Mouse (Mus musculus): ENCODE data around the gene Pik3r2. TPM values are rescaled to one million over a fixed set of nuclear protein-coding genes. Genes with fewer than 3 reads are reported as not detected.

Gene Pik3r2
- polyA plus RNA-seq, 1 experiment from 2014 or later = 49.1 TPM

DNA sequence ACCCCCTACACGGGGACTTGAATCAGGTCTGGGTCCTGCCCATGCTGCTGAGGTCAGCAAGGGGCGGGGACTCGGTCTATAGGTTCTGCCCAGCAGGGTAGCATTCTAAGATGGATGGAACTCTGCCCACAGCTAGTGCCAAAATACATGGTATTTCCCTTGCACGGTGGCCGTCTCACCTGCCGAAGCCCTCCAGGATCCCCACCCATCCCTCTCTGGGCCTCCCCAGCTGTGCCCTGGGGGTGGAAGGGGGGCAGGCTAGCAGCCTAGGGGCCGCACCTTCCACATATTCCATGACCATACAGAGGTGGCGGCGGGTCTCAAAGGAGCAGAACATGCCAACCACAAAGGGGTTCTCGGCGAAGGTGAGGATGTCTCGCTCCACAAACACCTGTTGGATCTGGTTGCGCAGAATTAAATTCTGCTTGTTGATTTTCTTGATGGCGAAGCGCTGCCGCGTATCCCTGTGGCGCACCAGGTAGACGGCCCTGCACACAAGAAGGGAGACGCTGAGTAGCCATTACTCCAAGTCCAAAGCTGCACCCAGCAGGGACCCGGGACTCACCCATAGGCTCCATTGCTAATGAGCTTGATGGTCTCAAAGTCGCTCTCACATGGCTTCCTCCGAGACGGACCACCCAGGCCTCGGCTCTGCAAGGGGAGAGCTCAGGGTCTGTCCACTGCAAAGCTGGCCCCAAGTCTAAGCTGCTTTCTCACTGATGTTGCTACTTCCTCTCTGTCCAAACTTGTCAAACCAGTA, 10.0 kb upstream of the Pik3r2 start:
- Histone ChIP-seq H3K9me3 (ENCODE audit: control insufficient read depth, low read length) (no peaks in the 10 kb centered on the region), H3K9ac (ENCODE audit: low read depth, low read length) (no peak overlapping the region), H3K4me2 (replicated peaks; ENCODE audit: low read depth, low read length) (no peak overlapping the region), H3K36me3 (ENCODE audit: control insufficient read depth, insufficient read depth, low read length) (peaks cover 56% of the 10 kb centered on the region), H3K27me3 (ENCODE audit: control insufficient read depth, insufficient read depth, low read length) (no peaks in the 10 kb centered on the region), H3K27ac (ENCODE audit: low read depth, low read length) (no peak overlapping the region), H3K4me1 (ENCODE audit: control insufficient read depth, insufficient read depth, low read length) (peaks cover 25% of the 10 kb centered on the region), H3K4me3 (ENCODE audit: low read length) (no peak overlapping the region)
- whole genome bisulfite sequencing = 88% methylated on average over 25 of the region's 25 CpGs
- ATAC-seq (ENCODE audit: low FRiP score, low TSS enrichment) = no peak

DNA sequence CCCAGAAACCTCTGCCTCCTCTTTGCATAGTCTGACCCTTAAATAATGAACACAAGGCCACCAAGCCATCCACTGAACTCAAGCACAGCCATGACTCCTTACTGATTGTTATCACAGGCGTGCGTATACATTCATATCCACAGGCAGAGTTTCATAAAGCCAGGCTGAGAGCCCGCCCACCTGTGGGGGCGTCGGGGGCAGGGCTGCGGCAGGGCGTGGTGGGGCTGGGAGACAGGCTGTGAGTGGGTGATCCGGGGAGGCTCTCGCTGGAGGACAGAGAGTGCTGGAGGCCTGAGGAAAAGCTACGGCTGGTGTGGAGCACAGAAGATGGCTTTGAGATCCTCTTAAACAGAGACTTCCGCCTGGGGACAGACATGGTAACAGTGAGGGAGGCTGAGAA, 3.6 kb upstream of the Pik3r2 start:
- no peaks in the 10 kb centered on the region for H3K27me3 ChIP-seq (ENCODE audit: control insufficient read depth, insufficient read depth, low read length)
- no peak for ATAC-seq (ENCODE audit: low FRiP score, low TSS enrichment)
- H3K4me2 ChIP-seq (replicated peaks; ENCODE audit: low read depth, low read length) = no peak overlapping the region
- WGBS = 72% methylated on average over 11 of the region's 11 CpGs
- H3K4me3 ChIP-seq (ENCODE audit: low read length) = no peak overlapping the region
- H3K4me1 ChIP-seq (ENCODE audit: control insufficient read depth, insufficient read depth, low read length) = peaks cover 16% of the 10 kb centered on the region
- no peak overlapping the region for H3K9ac ChIP-seq (ENCODE audit: low read depth, low read length)
- H3K36me3 ChIP-seq (ENCODE audit: control insufficient read depth, insufficient read depth, low read length) = peaks cover 54% of the 10 kb centered on the region
- H3K9me3 ChIP-seq (ENCODE audit: control insufficient read depth, low read length) = no peaks in the 10 kb centered on the region
- H3K27ac ChIP-seq (ENCODE audit: low read depth, low read length) = no peak overlapping the region

DNA sequence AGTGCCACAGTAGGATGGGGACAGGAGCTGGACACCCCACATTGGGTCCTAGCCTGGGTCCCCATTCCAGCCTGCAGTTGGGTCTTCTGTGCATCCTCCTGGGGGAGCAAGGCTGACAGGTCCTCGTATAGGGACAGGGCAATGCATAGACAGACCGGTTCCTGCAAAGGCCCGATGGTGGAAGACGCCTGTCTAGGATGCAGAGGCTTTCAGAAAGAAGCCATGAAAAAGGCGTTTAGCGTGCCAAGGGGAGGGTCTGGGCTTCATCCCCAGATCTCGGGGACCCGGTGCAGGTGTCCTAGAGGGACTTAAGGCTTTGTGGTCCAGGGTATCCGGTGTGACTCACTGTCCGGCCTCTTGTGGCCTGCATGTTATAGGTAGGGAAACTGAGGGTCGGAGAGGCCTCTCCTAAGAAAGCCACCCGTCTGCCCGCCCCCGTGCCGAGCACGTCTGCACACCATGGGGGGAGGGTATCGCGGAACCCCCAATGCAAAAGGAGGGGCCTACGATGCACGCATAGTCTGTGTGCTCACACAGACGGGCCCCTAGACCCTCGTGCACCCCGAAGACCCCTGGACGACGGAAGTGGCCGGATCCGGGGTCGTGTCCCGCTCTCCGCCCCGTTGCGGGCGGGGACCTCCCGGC, 540 bp downstream of the Pik3r2 start:
- Histone ChIP-seq H3K4me1 (ENCODE audit: control insufficient read depth, insufficient read depth, low read length) (peaks cover 32% of the 10 kb centered on the region), H3K27me3 (ENCODE audit: control insufficient read depth, insufficient read depth, low read length) (no peaks in the 10 kb centered on the region), H3K9ac (ENCODE audit: low read depth, low read length) (peak overlapping the region; percentile 98), H3K4me2 (replicated peaks; ENCODE audit: low read depth, low read length) (peak overlapping the region; percentile 92), H3K4me3 (ENCODE audit: low read length) (peak overlapping the region; percentile 84), H3K36me3 (ENCODE audit: control insufficient read depth, insufficient read depth, low read length) (peaks cover 63% of the 10 kb centered on the region), H3K9me3 (ENCODE audit: control insufficient read depth, low read length) (no peaks in the 10 kb centered on the region), H3K27ac (ENCODE audit: low read depth, low read length) (peak overlapping the region; percentile 98)
- 2% methylated on average over 32 of the region's 34 CpGs for WGBS
- no peak; the same call in 1 of the 2 replicates for ATAC-seq (ENCODE audit: low FRiP score, low TSS enrichment)

DNA sequence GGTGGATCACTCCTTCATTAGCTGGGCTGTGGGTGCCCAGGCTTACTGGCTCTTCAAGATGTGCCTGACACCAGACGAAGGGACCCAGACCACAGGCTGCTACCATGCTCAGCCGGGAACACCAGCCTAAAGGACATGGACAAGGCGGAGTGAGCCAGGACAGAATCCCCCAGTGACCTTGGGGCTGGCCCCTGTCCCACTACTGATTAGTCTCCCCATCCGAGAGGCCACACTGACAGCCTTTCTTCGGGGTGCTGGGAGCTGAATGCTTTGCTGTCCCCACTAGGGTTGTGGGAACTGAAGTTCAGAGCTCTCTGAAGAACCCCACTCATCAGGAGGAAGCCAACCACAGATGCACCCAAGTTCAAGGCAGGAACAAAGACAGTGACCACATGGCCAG, 1.3 kb downstream of the Pik3r2 start:
- WGBS = 89% methylated on average over 5 of the region's 5 CpGs

DNA sequence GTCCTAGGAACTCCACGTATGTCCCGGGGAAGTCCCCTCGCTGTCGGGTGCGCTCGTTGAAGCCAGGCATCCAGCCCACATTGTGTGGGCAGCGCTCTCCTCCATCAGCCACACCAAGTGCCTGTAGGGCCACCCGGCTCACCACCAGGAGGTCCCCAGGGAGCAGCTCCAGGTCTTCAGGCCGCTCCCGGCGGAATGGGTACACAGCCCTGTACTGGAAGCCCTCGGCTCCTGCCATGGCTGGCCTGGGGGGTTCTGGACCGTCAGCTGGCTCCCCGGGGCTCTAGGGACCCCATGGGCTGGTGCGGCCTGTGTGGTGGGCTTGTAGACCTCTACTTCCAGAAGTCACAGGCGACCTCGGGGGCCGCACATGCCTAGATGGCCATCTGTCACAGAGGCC, 1.8 kb downstream of the Pik3r2 start:
- 95% methylated on average over 18 of the region's 18 CpGs for WGBS
- Histone ChIP-seq H3K9me3 (ENCODE audit: control insufficient read depth, low read length) (no peaks in the 10 kb centered on the region), H3K4me3 (ENCODE audit: low read length) (no peak overlapping the region), H3K4me1 (ENCODE audit: control insufficient read depth, insufficient read depth, low read length) (peaks cover 32% of the 10 kb centered on the region), H3K36me3 (ENCODE audit: control insufficient read depth, insufficient read depth, low read length) (peaks cover 64% of the 10 kb centered on the region), H3K9ac (ENCODE audit: low read depth, low read length) (no peak overlapping the region), H3K27me3 (ENCODE audit: control insufficient read depth, insufficient read depth, low read length) (no peaks in the 10 kb centered on the region), H3K27ac (ENCODE audit: low read depth, low read length) (no peak overlapping the region), H3K4me2 (replicated peaks; ENCODE audit: low read depth, low read length) (no peak overlapping the region; the same call in 1 of the 2 replicates)
- no peak for ATAC-seq (ENCODE audit: low FRiP score, low TSS enrichment)

More for the DNA sequence above, 1.3 kb downstream of the Pik3r2 start:
- Histone ChIP-seq H3K9me3 (ENCODE audit: control insufficient read depth, low read length) (no peaks in the 10 kb centered on the region), H3K4me3 (ENCODE audit: low read length) (peak overlapping the region; percentile 84), H3K27ac (ENCODE audit: low read depth, low read length) (no peak overlapping the region), H3K36me3 (ENCODE audit: control insufficient read depth, insufficient read depth, low read length) (peaks cover 63% of the 10 kb centered on the region), H3K4me1 (ENCODE audit: control insufficient read depth, insufficient read depth, low read length) (peaks cover 32% of the 10 kb centered on the region), H3K9ac (ENCODE audit: low read depth, low read length) (peak overlapping the region; percentile 98; the same call in 1 of the 2 replicates), H3K4me2 (replicated peaks; ENCODE audit: low read depth, low read length) (peak overlapping the region; percentile 92), H3K27me3 (ENCODE audit: control insufficient read depth, insufficient read depth, low read length) (no peaks in the 10 kb centered on the region)
- no peak for ATAC-seq (ENCODE audit: low FRiP score, low TSS enrichment)

DNA sequence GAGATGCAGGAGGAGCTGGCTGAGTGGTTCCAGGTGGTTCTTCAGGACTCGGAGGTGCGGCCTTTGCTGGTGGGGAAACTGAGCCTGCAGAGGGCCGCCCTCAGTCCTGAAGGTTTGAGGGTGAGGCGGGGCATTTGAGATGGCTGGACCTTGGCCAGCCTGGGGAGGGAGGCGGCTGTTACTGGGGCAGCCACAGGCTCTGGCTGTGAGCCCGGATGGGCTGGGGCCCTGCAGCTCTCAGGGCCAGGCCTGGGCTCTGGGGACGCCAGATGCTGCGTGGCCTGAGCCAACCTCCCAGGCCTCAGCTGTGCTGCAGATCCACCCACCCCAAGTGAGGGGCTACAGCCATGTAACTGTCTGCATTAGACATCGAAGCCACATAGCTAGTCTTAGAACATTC, 2.7 kb downstream of the Pik3r2 start:
- Histone ChIP-seq H3K4me2 (replicated peaks; ENCODE audit: low read depth, low read length) (no peak overlapping the region), H3K27ac (ENCODE audit: low read depth, low read length) (no peak overlapping the region), H3K9ac (ENCODE audit: low read depth, low read length) (peak overlapping the region; percentile 24; the same call in 1 of the 2 replicates), H3K4me3 (ENCODE audit: low read length) (no peak overlapping the region), H3K27me3 (ENCODE audit: control insufficient read depth, insufficient read depth, low read length) (no peaks in the 10 kb centered on the region), H3K4me1 (ENCODE audit: control insufficient read depth, insufficient read depth, low read length) (peaks cover 32% of the 10 kb centered on the region), H3K9me3 (ENCODE audit: control insufficient read depth, low read length) (no peaks in the 10 kb centered on the region), H3K36me3 (ENCODE audit: control insufficient read depth, insufficient read depth, low read length) (peaks cover 62% of the 10 kb centered on the region)
- WGBS = 76% methylated on average over 9 of the region's 9 CpGs
- ATAC-seq (ENCODE audit: low FRiP score, low TSS enrichment) = no peak

- H3K36me3 ChIP-seq (ENCODE audit: control insufficient read depth, insufficient read depth, low read length) = peaks cover 63% of the 10 kb centered on the region
- peaks cover 32% of the 10 kb centered on the region for H3K4me1 ChIP-seq (ENCODE audit: control insufficient read depth, insufficient read depth, low read length)
- H3K27me3 ChIP-seq (ENCODE audit: control insufficient read depth, insufficient read depth, low read length) = no peaks in the 10 kb centered on the region
- peak overlapping the region; percentile 24; the same call in 1 of the 2 replicates for H3K9ac ChIP-seq (ENCODE audit: low read depth, low read length)
- H3K4me2 ChIP-seq (replicated peaks; ENCODE audit: low read depth, low read length) = no peak overlapping the region
- H3K4me3 ChIP-seq (ENCODE audit: low read length) = no peak overlapping the region
- ATAC-seq (ENCODE audit: low FRiP score, low TSS enrichment) = no peak
- 82% methylated on average over 5 of the region's 5 CpGs for WGBS
- H3K27ac ChIP-seq (ENCODE audit: low read depth, low read length) = no peak overlapping the region
- no peaks in the 10 kb centered on the region for H3K9me3 ChIP-seq (ENCODE audit: control insufficient read depth, low read length)
These were observed 3.1 kb downstream of the Pik3r2 start for GRCm38 (mm10) chr8:70773410-70773809.

- ATAC-seq (ENCODE audit: low FRiP score, low TSS enrichment) = no peak
- Histone ChIP-seq H3K27me3 (ENCODE audit: control insufficient read depth, insufficient read depth, low read length) (no peaks in the 10 kb centered on the region), H3K9ac (ENCODE audit: low read depth, low read length) (no peak overlapping the region), H3K36me3 (ENCODE audit: control insufficient read depth, insufficient read depth, low read length) (peaks cover 68% of the 10 kb centered on the region), H3K9me3 (ENCODE audit: control insufficient read depth, low read length) (no peaks in the 10 kb centered on the region), H3K4me2 (replicated peaks; ENCODE audit: low read depth, low read length) (no peak overlapping the region), H3K27ac (ENCODE audit: low read depth, low read length) (no peak overlapping the region), H3K4me3 (ENCODE audit: low read length) (no peak overlapping the region), H3K4me1 (ENCODE audit: control insufficient read depth, insufficient read depth, low read length) (peaks cover 28% of the 10 kb centered on the region)
- 85% methylated on average over 9 of the region's 9 CpGs for WGBS
These were observed 3.6 kb downstream of the Pik3r2 start for GRCm38 (mm10) chr8:70772890-70773289.

DNA sequence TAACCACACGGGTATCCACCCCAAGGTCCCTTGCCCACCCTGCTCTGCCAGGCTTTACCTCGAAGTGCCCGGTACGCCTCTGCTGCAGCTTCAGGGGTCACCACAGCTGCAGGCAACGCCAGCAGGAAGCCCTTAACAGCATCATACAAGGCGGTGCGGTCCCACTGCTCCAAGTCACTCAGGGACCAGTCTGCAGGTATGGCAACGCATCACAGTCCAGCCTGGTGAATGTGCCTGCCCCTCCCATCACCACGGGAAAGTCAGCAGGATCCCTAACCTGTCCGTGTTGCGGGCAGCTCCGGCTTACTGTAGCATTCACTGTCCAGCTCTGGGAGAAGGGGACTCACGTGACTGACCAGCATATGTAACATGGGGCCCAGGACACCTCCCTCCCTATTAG, 4.4 kb downstream of the Pik3r2 start:
- H3K4me2 ChIP-seq (replicated peaks; ENCODE audit: low read depth, low read length) = no peak overlapping the region
- peaks cover 72% of the 10 kb centered on the region for H3K36me3 ChIP-seq (ENCODE audit: control insufficient read depth, insufficient read depth, low read length)
- peaks cover 25% of the 10 kb centered on the region for H3K4me1 ChIP-seq (ENCODE audit: control insufficient read depth, insufficient read depth, low read length)
- H3K4me3 ChIP-seq (ENCODE audit: low read length) = no peak overlapping the region
- 94% methylated on average over 13 of the region's 13 CpGs for WGBS
- no peak overlapping the region for H3K9ac ChIP-seq (ENCODE audit: low read depth, low read length)
- no peaks in the 10 kb centered on the region for H3K27me3 ChIP-seq (ENCODE audit: control insufficient read depth, insufficient read depth, low read length)
- H3K27ac ChIP-seq (ENCODE audit: low read depth, low read length) = no peak overlapping the region
- ATAC-seq (ENCODE audit: low FRiP score, low TSS enrichment) = no peak
- no peaks in the 10 kb centered on the region for H3K9me3 ChIP-seq (ENCODE audit: control insufficient read depth, low read length)
